Mouse (Mus musculus) 3134 (cell line): ENCODE results near the gene Tmem235.

ENCODE experiments used
- DNase-seq: peaks from one replicate; pipeline ENCODE4 v3.0.0-alpha.2; 2011; ENCODE audit warnings: low spot score; ENCODE audit not compliant: insufficient read length; ENCODE audit errors: extremely low read depth

Tmem235 gene

GRCm38 (mm10) chr11:117888853-117889822 is 28.6 kb downstream of the Tmem235 start:
- no peak for DNase-seq

- no peak for DNase-seq
Observed at GRCm38 (mm10) chr11:117889887-117890340, 29.4 kb downstream of the Tmem235 start.

GRCm38 (mm10) chr11:117890519-117891282 is 30.1 kb downstream of the Tmem235 start:
- DNase-seq = peak; percentile 38

GRCm38 (mm10) chr11:117891581-117892175 is 31.1 kb downstream of the Tmem235 start:
- no peak for DNase-seq

- DNase-seq = no peak
Observed at GRCm38 (mm10) chr11:117892199-117892598, 31.6 kb downstream of the Tmem235 start.

- no peak for DNase-seq
Observed at GRCm38 (mm10) chr11:117894676-117895075, 34.1 kb downstream of the Tmem235 start.

GRCm38 (mm10) chr11:117896533-117896932 is 36.0 kb downstream of the Tmem235 start:
- no peak for DNase-seq

GRCm38 (mm10) chr11:117902282-117902681 is 41.7 kb downstream of the Tmem235 start:
- no peak for DNase-seq

- no peak for DNase-seq
Observed at GRCm38 (mm10) chr11:117904442-117904841, 43.9 kb downstream of the Tmem235 start.

- no peak for DNase-seq
Observed at GRCm38 (mm10) chr11:117909337-117909736, 48.8 kb downstream of the Tmem235 start.

GRCm38 (mm10) chr11:117912684-117913352 is 52.3 kb downstream of the Tmem235 start:
- DNase-seq = peak; percentile 73

- no peak for DNase-seq
Observed at GRCm38 (mm10) chr11:117914531-117914930, 54.0 kb downstream of the Tmem235 start.
